Mouse (Mus musculus) layer of hippocampus, postnatal 10 days (tissue): ENCODE measurements at regions not wholly inside any gene's neighbourhood (a gene's known extent, or its start where the extent isn't known, plus 50 kb on each side); places are given as distances from the start of the nearest gene placed in this dataset.

Experiments used
- DNase-seq, 2 experiments: peaks; one replicate each; pipeline ENCODE4 v3.0.0; 2021; ENCODE audit warnings: low spot score in 2 of 2

DNA sequence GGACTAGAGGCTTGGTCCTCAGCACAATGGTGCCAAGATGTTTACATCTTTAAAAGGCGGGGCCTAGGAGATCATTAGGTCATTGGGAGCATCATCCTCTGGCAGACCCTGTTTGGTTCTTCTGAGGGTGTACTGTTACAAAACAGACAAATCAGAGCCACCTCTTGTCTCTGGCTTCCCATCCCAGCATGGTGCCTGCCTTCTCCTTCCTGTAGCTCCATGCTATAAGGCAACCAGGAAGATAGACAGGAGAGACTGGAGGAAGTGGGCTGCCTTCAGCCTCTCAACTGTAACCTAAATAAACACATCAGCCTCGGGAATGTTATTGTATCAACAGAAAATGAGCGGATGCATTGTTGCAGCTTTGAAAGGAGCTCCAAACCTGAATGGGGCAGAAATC lies 529.8 kb upstream of the Gm765 start:
- no peak for DNase-seq

GRCm38 (mm10) chr6:98869772-98870171 lies 527.2 kb upstream of the Gm765 start:
- DNase-seq: peak; percentile 21 to 23

DNA sequence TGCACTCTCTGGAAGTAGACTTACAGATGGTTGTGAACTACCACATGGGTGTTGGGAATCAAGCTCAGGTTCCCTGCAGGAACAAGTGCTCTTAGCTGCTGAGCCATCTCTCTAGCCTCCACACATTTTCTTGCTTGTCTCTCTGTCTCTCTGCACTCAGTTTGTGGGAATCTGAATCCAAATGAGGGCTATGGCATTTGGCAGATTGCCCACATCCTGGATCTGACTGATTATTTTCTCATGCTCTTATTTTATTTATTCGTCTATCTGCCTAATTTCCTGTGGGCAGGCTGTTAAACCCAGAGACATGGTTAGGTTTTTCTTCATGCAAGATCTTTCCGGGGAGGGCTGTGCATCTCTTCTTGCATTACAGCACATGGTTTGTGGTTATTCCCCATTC lies 521.8 kb upstream of the Gm765 start:
- DNase-seq: no peak

DNA sequence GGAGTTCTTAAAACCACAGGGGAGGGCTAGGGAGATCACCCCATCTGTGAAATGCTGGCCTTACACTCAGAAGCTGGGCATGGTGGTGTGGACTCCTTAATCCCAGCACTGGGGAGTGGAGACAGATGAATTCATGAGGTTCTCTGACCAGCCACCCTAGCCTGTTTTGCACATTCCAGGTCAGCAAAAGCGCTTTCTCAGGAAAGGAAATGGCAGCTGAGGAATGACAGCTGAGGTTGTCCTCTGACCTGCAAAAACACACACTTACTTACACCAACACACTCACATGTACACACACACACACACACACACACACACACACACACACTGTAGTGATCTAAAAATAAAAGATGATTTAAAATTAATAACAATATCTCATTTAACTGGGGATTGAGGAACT lies 513.4 kb upstream of the Gm765 start:
- no peak for DNase-seq

- no peak for DNase-seq
These were observed 508.4 kb upstream of the Gm765 start for GRCm38 (mm10) chr6:98850906-98851305.

DNA sequence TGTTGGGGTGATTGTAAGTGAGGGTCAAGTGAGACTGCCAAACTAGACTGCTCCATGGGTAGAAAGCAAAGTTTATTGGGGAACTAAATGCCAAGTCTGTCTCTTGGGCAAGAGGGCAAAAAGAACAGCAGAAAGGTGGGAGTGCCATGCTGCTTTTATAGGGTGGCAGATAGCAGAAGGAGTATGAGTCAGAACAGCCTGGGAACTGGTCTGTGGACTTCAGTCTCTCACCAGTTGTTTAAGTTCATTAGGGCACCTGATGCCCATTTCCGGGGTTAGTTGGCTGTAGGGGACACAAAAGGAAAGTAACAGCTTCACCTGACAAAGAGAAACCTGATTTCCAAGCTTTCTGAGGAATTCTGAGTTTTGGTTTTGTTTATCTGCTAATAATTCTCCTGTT lies 506.3 kb upstream of the Gm765 start:
- DNase-seq: no peak

- no peak for DNase-seq
These were observed 503.6 kb upstream of the Gm765 start for GRCm38 (mm10) chr6:98846001-98846695.

DNA sequence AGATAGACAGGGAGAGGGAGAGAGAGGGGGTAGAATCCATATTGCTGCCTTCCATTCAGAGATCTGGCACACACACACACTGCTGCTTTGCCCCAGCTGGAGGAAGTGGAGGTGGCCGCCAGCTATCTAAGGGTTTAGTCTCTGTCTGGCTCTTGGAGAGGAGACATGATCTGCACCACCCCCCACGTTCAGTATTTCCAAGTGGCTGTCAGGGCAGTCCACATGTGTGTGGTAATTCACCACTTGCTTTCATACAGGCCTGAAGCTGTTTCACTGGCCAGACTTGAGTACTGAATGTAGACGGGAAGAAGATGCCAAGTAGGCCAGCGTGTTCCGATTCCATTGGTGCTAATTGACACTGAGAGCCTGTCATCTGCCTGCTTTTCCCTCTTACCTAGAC lies 501.0 kb upstream of the Gm765 start:
- peak in 1 of 2 experiments; percentile 17 for DNase-seq

GRCm38 (mm10) chr6:98842924-98843323 lies 500.4 kb upstream of the Gm765 start:
- no peak for DNase-seq

DNA sequence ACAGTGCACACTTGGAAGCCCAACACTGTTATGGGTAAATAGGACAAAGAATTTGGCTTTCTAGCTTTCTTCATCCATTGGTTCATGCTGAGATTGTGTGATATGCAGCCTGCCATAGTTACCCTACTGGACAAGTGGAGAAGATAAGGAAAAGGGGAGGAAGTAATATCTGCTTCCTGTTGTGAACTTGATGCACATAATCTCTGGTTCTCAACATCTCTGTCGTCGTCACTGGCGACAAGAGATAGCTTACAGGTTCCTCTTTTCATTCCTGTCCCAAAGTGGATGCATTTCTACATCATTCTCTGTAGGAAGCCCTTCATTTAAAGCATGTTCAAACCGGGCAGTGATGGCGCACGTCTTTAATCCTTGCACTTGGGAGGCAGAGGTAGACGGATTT lies 491.4 kb upstream of the Gm765 start:
- no peak for DNase-seq

DNA sequence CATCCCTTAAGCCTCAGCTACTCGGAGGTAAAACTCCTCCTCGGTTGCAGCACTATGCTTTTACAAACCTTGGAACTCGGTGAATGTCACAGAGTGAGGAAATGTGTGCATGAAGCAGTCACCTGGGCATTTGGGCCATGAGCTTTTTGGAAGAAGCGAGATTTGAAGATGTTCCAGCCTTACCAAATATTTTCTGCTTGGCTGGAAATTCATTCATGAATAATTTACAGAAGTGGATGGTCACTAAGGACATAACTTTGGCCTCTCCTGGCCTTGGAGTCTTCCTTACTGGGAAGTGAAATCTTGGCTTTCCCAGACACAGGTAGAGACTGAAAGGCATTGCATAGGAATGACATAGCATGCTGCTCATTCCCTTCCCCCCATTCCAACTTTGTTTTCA lies 487.6 kb upstream of the Gm765 start:
- DNase-seq: no peak

- DNase-seq: no peak
These were observed 465.5 kb upstream of the Gm765 start for GRCm38 (mm10) chr6:98808046-98808445.

- DNase-seq: no peak
These were observed 460.9 kb upstream of the Gm765 start for GRCm38 (mm10) chr6:98803384-98803949.

DNA sequence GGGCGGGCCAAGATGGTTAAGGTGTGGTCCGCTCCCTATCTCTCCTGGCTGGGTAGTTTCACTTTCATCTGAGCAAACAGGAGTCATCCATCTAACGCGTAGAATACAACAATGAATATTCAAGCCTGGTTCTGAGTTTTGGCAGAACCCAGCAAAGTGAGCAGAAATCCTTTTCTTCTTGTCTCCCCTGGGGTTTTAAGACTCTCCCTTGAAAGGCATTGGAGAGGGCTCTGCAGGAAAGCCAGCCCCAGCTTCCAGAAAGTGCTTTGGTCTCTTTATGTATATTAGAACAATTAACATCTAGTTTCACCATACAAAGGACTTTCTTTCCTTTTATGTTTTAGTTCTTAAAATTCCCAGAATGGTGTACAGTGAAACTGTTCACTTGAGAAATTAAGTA lies 458.5 kb upstream of the Gm765 start:
- DNase-seq: no peak

DNA sequence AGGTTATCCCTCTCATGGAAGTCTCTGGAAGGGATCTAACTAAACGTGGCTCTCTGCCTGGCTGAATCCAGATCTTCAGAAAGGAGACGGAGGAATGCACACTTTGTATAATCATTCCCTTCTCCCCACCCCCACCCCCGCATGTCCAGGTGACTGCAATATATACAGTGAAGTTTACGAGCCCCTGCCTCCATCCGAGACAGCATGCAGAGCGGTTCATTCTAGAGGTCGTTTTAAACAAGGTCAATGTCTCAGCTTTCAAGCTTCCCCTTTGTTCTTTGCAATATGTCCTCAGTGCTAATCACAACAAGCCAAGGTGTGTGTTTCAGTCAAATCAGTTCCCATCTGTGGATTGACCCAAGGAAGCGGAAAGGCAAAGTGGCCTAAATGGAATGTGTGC lies 457.5 kb upstream of the Gm765 start:
- DNase-seq: no peak

GRCm38 (mm10) chr6:98797778-98798177 lies 455.2 kb upstream of the Gm765 start:
- DNase-seq: no peak

GRCm38 (mm10) chr6:98797373-98797772 lies 454.8 kb upstream of the Gm765 start:
- DNase-seq: no peak

GRCm38 (mm10) chr6:98796666-98797065 lies 454.1 kb upstream of the Gm765 start:
- peak in 1 of 2 experiments; percentile 2 for DNase-seq

DNA sequence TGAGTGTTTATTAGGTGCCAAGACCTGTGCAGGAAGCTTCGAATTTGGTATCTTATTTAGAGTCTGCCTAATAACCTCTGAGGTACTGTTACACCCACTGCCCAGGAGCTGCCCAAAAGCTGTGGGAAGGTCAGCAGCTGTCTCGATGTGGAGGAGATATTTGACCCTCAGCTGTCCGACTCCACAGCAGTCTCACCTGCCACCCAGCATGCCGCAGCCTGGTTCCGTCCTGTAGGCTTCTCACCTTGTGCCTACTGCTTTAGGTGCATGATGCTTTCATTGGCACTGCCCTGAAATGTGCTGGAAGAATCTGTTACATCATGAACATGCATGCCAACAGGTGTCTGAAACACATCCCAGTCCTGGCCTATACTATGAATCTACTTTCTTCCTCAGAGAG lies 444.9 kb upstream of the Gm765 start:
- peak in 1 of 2 experiments; percentile 2 for DNase-seq

DNA sequence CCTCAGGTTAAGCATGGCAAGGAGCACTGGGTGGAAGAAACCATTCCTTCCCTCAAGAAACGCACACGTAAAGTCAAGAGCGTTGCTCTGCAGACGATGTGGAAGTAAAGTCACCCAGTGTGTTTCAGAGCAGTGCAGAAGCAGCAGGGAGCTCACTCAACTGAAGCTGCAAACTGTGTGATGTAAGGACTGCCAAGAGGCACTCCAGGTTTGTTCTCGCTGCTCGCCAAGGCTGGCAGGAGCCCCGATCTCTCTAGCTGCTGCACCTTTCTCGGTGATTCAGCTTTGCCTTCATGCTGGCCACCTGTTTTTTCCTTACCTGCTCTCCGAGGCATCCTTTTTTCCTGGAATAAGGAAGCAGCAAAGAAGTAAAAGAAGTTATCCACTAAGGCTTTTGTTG lies 439.5 kb upstream of the Gm765 start:
- DNase-seq: no peak

DNA sequence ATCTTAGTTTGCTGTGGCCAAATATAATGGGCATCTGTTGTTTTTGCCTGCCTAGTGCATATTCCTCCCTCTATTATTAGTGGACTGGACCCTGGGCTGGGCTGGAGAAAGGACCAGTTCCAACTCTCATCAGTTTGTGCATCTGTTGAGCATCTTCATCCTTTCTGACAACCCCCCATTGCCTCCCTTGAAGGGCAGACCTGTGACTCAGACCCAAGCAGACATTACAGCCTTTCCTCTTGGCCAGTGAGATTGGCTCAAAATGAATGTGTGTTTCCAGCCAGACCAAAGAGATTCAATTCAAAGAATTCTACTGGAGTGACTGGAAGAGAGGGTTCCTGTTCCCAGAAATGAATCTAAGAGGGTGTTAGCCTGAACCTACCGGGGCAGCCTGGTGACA lies 433.2 kb upstream of the Gm765 start:
- DNase-seq: no peak

DNA sequence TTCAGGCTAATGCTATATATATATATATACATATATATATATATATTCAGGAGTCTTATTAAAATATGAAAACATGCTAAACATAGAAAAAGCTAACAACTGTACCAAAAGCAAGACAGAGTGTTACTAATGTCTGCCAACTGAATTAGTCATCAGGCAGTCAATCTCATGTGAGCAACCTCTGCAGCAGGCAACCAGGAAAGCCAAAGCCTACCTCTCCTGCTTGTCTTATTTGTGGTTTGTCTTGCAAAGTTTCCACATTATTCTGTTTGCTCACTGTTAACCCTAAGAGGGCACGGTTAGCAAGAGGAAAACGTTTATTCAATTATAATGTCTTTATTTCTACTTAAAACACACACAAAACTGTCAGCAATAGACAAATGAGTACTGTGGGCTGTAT lies 427.4 kb upstream of the Gm765 start:
- DNase-seq: no peak

DNA sequence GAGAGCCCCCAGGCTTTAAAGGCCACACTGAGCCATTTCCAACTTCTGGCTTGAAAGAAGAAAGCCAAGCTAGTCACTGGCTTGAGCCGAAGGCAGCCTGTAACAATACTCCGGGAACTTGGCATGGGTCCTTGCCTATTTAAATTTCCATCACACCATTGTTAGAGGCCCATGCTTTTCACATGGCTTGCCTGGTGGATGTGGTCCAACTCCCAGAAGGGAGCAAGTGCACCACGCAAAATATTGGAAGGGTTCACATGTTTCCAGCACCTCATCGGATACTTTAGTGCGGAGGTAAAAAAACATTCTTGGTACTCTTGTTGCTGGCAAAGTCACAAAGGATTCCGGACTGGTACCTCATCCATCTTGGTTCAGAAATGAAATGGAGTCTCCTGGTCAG lies 426.8 kb upstream of the Gm765 start:
- no peak for DNase-seq
